Mouse (Mus musculus) forebrain, postnatal 0 days (tissue): ENCODE results near the gene Rbfox3. TPM values are rescaled to one million over a fixed set of nuclear protein-coding genes. Genes with fewer than 3 reads are reported as not detected.

Experiments
- ATAC-seq: fragments of 200-750 bp; cut with Nextera tagmentation; 2 replicates; pipeline ENCODE4 v1.8.0; 2017; ENCODE audit warnings: mild to moderate bottlenecking, moderate library complexity
- DNase-seq: peaks from one replicate; pipeline ENCODE4 v3.0.0-alpha.2; 2015
- H3K27ac ChIP-seq: fragments of 300-500 bp; sonication (generic); 2 replicates; pipeline ENCODE4 v1.5.1; 2014; ENCODE audit warnings: low read depth, mild to moderate bottlenecking, antibody characterized with exemption, low read length, moderate library complexity, mixed read lengths
- H3K27me3 ChIP-seq: fragments of 300-500 bp; sonication (generic); 2 replicates; pipeline ENCODE4 v1.6.1; 2014; ENCODE audit warnings: mild to moderate bottlenecking, low read length, mixed read lengths; ENCODE audit not compliant: insufficient read depth
- H3K36me3 ChIP-seq: fragments of 300-500 bp; sonication (generic); 2 replicates; pipeline ENCODE4 v1.6.1; 2014; ENCODE audit warnings: mild to moderate bottlenecking, moderate library complexity; ENCODE audit not compliant: insufficient read depth
- H3K4me1 ChIP-seq: fragments of 300-500 bp; sonication (generic); 2 replicates; pipeline ENCODE4 v1.6.1; 2014; ENCODE audit warnings: antibody characterized with exemption; ENCODE audit not compliant: insufficient read depth
- H3K4me2 ChIP-seq: fragments of 300-500 bp; sonication (generic); 2 replicates; pipeline ENCODE4 v1.6.1; 2014; ENCODE audit warnings: low read depth, mild to moderate bottlenecking, moderate library complexity
- H3K4me3 ChIP-seq: fragments of 300-500 bp; sonication (generic); 2 replicates; pipeline ENCODE4 v1.5.1; 2014; ENCODE audit warnings: low read depth, low read length, mixed read lengths
- H3K9ac ChIP-seq: fragments of 300-500 bp; sonication (generic); 2 replicates; pipeline ENCODE4 v1.6.1; 2014; ENCODE audit warnings: mild to moderate bottlenecking
- H3K9me3 ChIP-seq: fragments of 300-500 bp; sonication (generic); 2 replicates; pipeline ENCODE4 v1.6.1; 2016; ENCODE audit warnings: low read length
- CTCF ChIP-seq: sonication (generic); IDR thresholded peaks from 2 replicates; pipeline ENCODE4 v1.5.1; 2016; ENCODE audit warnings: antibody characterized with exemption, control low read depth, low read depth
- WGBS: fragments of 180-500 bp; shearing (Covaris S2); extraction: QIAGEN DNeasy Blood & Tissue Kit; methylation state at CpG from one replicate; pipeline ENCODE4 v1.1.7; 2014; 5-methylcytosine and 5-hydroxymethylcytosine counted together
- polyA plus RNA-seq: library from polyadenylated mRNA; unstranded; fragments of >200 nt; fragmentation: Nextera tagmentation; extraction: Ambion mirVana; gene quantifications from 2 replicates; pipeline ENCODE4 v1.2.1, GENCODE M21; 2015
- total RNA-seq: library from RNA; depleted of rRNA; stranded (reverse); fragments of >200 nt; gene quantifications from 2 replicates; pipeline ENCODE4 v1.2.3, GENCODE M21; 2014

Rbfox3 gene
- total and polyA plus RNA-seq, 2 experiments from 2014 or later, result 37.3 to 82.3 TPM

DNA sequence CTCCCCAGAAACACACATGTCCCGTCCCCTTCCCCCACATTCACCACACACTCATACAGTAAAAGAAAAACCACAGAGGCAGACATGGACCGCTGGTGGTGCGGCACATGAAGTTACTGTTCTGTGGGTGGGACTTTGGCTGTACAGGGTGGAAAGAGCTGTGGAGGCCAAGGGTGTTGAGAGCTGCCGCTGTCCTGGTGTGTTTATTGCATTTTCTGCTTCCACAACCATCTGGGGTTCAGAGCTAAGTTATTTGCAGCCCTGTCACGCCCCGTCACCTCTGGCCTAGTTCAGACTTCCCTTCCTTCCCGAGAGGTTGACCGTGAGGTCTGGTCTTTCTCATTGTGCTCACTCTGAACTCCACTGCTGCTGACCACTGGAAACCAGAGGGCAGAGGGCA lies 452.3 kb downstream of the Rbfox3 start:
- no peak overlapping the region for H3K27ac ChIP-seq
- 73% methylated on average over 8 of the region's 8 CpGs for WGBS

DNA sequence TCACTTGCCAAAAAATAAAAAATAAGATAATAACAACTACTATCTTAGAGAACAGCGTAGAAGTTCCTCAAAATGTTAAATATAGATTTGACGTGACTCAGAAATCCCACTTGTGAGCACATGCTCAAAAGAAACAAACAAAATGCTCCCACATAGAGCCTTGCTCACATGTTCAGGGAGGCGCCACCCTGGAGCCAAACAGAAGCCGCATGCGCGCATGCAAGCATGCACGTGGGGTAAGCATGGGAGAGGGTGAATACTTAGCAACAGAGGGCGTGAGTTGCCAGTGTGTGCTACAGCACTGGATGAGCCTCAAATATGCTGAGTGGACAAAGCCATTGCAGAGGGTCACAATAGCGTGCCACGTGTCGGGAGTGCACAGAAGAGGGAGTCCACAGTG lies 454.5 kb downstream of the Rbfox3 start:
- Histone ChIP-seq H3K4me1 (no peaks in the 10 kb centered on the region), H3K9ac (no peak overlapping the region), H3K27ac (no peak overlapping the region), H3K27me3 (no peaks in the 10 kb centered on the region), H3K9me3 (no peaks in the 10 kb centered on the region), H3K4me2 (no peak overlapping the region), H3K36me3 (no peaks in the 10 kb centered on the region), H3K4me3 (no peak overlapping the region)
- DNase-seq, result no peak
- ATAC-seq, result peak; percentile 62; the same call in 1 of the 2 replicates
- no peak for TF ChIP-seq CTCF
- WGBS, result 64% methylated on average over 11 of the region's 11 CpGs

More for the DNA sequence above, 452.3 kb downstream of the Rbfox3 start:
- H3K9ac ChIP-seq, result no peak overlapping the region
- H3K27me3 ChIP-seq, result no peaks in the 10 kb centered on the region
- H3K4me1 ChIP-seq, result no peaks in the 10 kb centered on the region
- no peaks in the 10 kb centered on the region for H3K36me3 ChIP-seq
- H3K4me3 ChIP-seq, result no peak overlapping the region
- DNase-seq (no peak), ATAC-seq (no peak)
- H3K9me3 ChIP-seq, result no peaks in the 10 kb centered on the region
- H3K4me2 ChIP-seq, result no peak overlapping the region
- no peak for TF ChIP-seq CTCF

DNA sequence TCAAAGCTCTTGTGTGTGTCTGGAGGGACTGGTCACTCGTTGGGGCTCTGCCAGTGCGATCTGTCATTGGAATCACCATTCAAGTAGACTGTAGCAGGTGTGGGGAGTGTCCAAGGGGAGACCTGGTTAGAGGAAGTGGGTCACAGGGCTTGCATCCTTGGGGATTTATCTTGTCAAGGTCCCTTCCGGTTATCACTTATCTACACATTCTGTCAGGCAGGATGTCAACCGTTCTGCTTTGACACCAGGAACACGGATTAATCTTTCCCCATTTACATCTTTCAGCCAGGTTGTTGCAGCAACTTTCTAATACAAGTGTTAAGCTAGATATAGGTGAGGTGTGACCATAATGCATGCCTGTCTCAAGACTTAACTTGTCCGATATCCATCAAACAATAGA lies 455.6 kb downstream of the Rbfox3 start:
- ATAC-seq (no peak), DNase-seq (no peak)
- no peaks in the 10 kb centered on the region for H3K36me3 ChIP-seq
- 88% methylated on average over 6 of the region's 6 CpGs for WGBS
- no peaks in the 10 kb centered on the region for H3K9me3 ChIP-seq
- no peak overlapping the region for H3K4me3 ChIP-seq
- H3K4me1 ChIP-seq, result no peaks in the 10 kb centered on the region
- no peak overlapping the region for H3K4me2 ChIP-seq
- H3K27ac ChIP-seq, result no peak overlapping the region
- H3K27me3 ChIP-seq, result no peaks in the 10 kb centered on the region
- H3K9ac ChIP-seq, result no peak overlapping the region
- no peak for TF ChIP-seq CTCF

DNA sequence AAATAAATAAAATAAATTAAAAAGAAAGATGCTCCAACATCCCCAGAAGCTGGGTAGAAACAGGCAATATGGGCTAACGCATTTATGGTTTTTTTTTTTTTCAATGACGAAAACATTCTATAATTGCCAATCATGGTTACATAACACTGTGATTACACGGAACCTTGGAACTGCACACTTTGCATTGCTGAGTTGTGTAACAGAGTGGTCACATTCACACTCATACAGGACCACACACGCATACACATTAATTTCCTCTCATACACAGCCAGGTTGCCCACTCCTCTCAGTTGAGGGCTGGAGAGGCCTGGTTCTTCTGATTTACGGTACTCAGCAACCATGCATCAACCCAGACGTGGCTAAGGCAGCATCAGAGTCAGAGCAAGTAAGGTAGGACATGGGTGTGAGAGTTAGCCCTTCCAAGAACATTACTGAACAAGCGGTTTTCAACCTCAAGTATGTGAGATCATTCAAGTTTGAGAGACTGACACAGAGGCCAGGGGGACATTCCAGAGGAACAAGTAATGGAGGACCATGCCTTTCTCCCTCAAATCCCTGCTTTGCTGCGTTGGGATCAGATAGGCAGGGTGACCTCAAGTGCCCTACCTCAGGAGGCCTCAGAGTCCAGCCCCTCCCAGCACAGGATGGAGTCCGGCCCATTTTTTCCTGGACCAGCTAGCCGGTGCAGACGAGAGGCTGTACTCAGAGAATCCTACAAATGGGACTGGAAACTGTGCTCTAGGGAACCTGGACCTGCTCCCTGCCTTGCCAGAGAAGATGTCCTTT lies 457.3 kb downstream of the Rbfox3 start:
- Histone ChIP-seq H3K4me1 (no peaks in the 10 kb centered on the region), H3K9me3 (no peaks in the 10 kb centered on the region), H3K36me3 (no peaks in the 10 kb centered on the region), H3K27me3 (no peaks in the 10 kb centered on the region), H3K27ac (no peak overlapping the region), H3K4me3 (no peak overlapping the region), H3K9ac (no peak overlapping the region), H3K4me2 (no peak overlapping the region)
- ATAC-seq (no peak), DNase-seq (no peak)
- 75% methylated on average over 11 of the region's 11 CpGs for WGBS
- TF ChIP-seq CTCF, result no peak

DNA sequence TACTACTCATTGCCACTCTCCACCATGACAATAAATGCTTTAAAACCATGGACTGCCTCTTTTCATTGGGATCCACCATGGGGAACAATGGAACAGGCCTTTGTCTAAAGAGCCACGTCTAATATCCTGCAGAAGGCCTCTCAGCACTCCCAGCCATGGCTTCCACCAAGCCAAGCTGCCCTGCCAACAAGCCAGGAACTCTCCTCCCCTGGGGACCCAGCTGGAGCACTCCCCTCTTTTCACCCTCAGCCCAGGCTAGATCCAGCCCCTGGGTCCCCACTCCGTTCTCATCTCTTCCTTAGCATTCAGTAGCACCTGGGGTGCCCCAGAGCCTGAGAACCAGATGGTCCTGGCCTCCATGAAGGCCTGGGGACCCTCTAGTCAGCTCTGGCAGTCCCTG lies 458.4 kb downstream of the Rbfox3 start:
- Histone ChIP-seq H3K36me3 (no peaks in the 10 kb centered on the region), H3K27me3 (no peaks in the 10 kb centered on the region), H3K27ac (no peak overlapping the region), H3K9ac (no peak overlapping the region), H3K4me3 (no peak overlapping the region), H3K9me3 (no peaks in the 10 kb centered on the region), H3K4me2 (no peak overlapping the region), H3K4me1 (no peaks in the 10 kb centered on the region)
- DNase-seq (no peak), ATAC-seq (no peak)
- 51% methylated on average over 2 of the region's 2 CpGs for WGBS
- no peak for TF ChIP-seq CTCF

DNA sequence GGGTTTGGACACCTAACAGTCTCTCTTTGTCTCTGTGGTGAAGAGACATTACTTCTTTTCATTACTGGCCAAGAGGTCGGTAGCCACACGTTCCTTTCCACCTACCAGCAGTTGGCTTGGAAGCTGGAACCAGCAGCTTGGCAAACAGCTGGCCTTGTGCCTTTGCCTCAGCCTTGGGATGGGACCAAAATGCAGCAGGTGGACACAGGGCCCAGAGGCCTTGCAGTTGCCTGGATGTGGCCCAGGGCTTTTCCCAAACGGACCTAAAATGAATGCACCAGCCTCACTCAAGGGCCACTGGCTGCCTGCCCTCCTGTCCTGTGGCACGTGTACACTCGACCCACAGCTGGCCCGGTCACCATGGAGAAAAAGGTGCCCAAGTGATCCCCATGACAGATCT lies 460.2 kb downstream of the Rbfox3 start:
- no peak for ATAC-seq
- Histone ChIP-seq H3K4me1 (no peaks in the 10 kb centered on the region), H3K9me3 (no peaks in the 10 kb centered on the region), H3K4me2 (no peak overlapping the region), H3K27ac (no peak overlapping the region), H3K9ac (no peak overlapping the region), H3K27me3 (no peaks in the 10 kb centered on the region), H3K36me3 (no peaks in the 10 kb centered on the region), H3K4me3 (no peak overlapping the region)
- WGBS, result 76% methylated on average over 6 of the region's 6 CpGs
- TF ChIP-seq CTCF, result no peak
- no peak for DNase-seq

DNA sequence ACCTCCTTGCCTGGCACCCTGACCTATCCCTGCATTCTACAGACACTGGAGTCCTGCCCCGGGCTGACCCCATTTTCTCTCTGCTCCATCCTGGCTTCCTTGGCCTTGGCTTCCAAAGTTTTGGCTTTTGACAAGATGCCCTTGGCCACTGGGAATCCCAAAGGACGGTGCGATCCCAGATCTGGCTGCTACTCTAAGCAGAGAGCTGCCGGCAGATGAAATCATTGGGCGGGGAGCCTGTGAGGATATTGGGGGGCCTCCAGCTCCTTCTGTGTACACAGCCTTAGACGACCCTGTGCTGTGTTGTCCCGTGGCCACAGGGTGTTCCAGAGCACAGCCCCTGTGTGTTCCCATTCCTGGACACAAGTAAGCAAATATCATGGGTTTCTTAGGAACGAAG lies 463.0 kb downstream of the Rbfox3 start:
- 85% methylated on average over 8 of the region's 8 CpGs for WGBS
- H3K4me1 ChIP-seq, result no peaks in the 10 kb centered on the region
- H3K4me2 ChIP-seq, result no peak overlapping the region
- H3K27ac ChIP-seq, result no peak overlapping the region
- no peak overlapping the region for H3K9ac ChIP-seq
- no peak for TF ChIP-seq CTCF
- no peak overlapping the region for H3K4me3 ChIP-seq
- no peaks in the 10 kb centered on the region for H3K9me3 ChIP-seq
- no peaks in the 10 kb centered on the region for H3K36me3 ChIP-seq
- no peaks in the 10 kb centered on the region for H3K27me3 ChIP-seq
- DNase-seq (no peak), ATAC-seq (no peak)
